In the genomic region with DNA sequence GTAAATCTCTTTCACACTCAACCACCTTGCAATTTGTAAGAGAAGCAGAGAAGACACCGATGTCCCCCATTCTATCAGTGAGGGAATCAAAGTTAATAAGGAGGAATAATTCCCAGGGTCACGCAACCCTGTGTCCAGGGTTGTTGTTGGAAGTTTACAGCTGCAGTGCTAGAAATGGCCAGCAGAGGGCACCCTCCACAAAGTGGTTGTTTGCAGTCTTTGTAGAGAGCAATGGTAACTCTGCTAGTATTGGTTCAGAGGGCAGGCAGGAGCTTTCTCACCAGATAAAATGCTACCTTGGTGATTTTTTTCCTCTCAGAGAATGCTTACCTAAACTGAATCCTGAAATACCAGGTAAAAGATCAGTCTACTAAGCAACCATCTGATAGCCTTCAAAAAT, we compare ENCODE assay signal across 8 mouse cellular contexts. TPM values are rescaled to one million over a fixed set of nuclear protein-coding genes. Genes with fewer than 3 reads are reported as not detected.
A peak's percentile ranks its signal among the peaks of the same experiment; 100 is the strongest.
DNase-seq lines count a peak whose midpoint lies in the region; ATAC-seq and TF ChIP-seq lines count a peak whose summit lies in the region.

No protein-coding gene starts in this region.

- 24% methylated on average over 2 of the region's 2 CpGs for WGBS in hindbrain, embryonic 11.5 days
- 16% methylated on average over 2 of the region's 2 CpGs for WGBS in midbrain, embryonic 11.5 days

- H3K27ac ChIP-seq in ES-E14 (ENCODE audit: insufficient read depth, low read depth, low read length, poor library complexity, severe bottlenecking), result no peak overlapping the region
- no peak overlapping the region for H3K27ac ChIP-seq in hindbrain, embryonic 11.5 days (ENCODE audit: low read depth, low read length)
- H3K27ac ChIP-seq in midbrain, embryonic 11.5 days (ENCODE audit: low read depth, low read length), result no peak overlapping the region

- no peak overlapping the region for H3K9ac ChIP-seq in ES-E14 (ENCODE audit: insufficient read depth, low read depth, low read length, poor library complexity, severe bottlenecking)
- no peak overlapping the region for H3K9ac ChIP-seq in hindbrain, embryonic 11.5 days (ENCODE audit: low read depth, low read length)
- no peak overlapping the region for H3K9ac ChIP-seq in midbrain, embryonic 11.5 days (ENCODE audit: low read length)

- no peak overlapping the region for H3K4me2 ChIP-seq in hindbrain, embryonic 11.5 days (replicated peaks; ENCODE audit: low read depth, low read length)
- H3K4me2 ChIP-seq in midbrain, embryonic 11.5 days, result no peak overlapping the region

- ATAC-seq in erythroid progenitor cell, adult 5-6 weeks (replicated peaks; ENCODE audit: low FRiP score, poor library complexity, severe bottlenecking), result peak; percentile 75
- ATAC-seq in hindbrain, embryonic 11.5 days (ENCODE audit: low FRiP score), result peak; percentile 42
- ATAC-seq in midbrain, embryonic 11.5 days (ENCODE audit: low FRiP score), result peak; percentile 59; the same call in 1 of the 2 replicates

- H3K4me1 ChIP-seq in ES-E14 (ENCODE audit: control insufficient read depth in 2 of 2, insufficient read depth in 2 of 2, low read length in 2 of 2, poor library complexity in 1 of 2), result peaks cover 0 to 8% of the 10 kb centered on the region in 2 experiments; a peak in 2 of 4 replicates
- H3K4me1 ChIP-seq in hindbrain, embryonic 11.5 days (replicated peaks; ENCODE audit: control insufficient read depth, insufficient read depth, low read length), result peaks cover 7% of the 10 kb centered on the region; the same call in 1 of the 2 replicates
- 0 out of 2 replicates have a peak, but pooled peaks cover 2% of the 10 kb centered on the region for H3K4me1 ChIP-seq in midbrain, embryonic 11.5 days (ENCODE audit: control insufficient read depth, insufficient read depth, low read length)

- no peaks in the 10 kb centered on the region for H3K9me3 ChIP-seq in ES-E14 (ENCODE audit: control insufficient read depth, insufficient read depth, low read depth, low read length)
- H3K9me3 ChIP-seq in hindbrain, embryonic 11.5 days (ENCODE audit: control insufficient read depth, low read length), result no peaks in the 10 kb centered on the region
- H3K9me3 ChIP-seq in midbrain, embryonic 11.5 days (ENCODE audit: control insufficient read depth, low read length), result no peaks in the 10 kb centered on the region

- peak; percentile 66 for DNase-seq in ES-E14 (ENCODE audit: low read depth, low spot score)
- peak; percentile 84 for DNase-seq in brain, adult 2 months (ENCODE audit: low read depth, low spot score)
- peak; percentile 92 for DNase-seq in hindbrain, embryonic 11.5 days (ENCODE audit: low spot score)
- peak; percentile 58 for DNase-seq in left cerebral cortex, adult 11 months (ENCODE audit: low spot score)
- peak; percentile 100 for DNase-seq in midbrain, embryonic 11.5 days (ENCODE audit: low spot score, missing footprints)
- DNase-seq in right cerebral cortex, postnatal 36 days (ENCODE audit: low spot score in 2 of 2), result peak; percentile 62 to 64
- DNase-seq in yolk sac, embryonic 10.5 days (ENCODE audit: low spot score), result peak; percentile 84

- H3K4me3 ChIP-seq in ES-E14 (ENCODE audit: insufficient read depth in 1 of 2, low read depth in 1 of 2, low read length in 2 of 2, poor library complexity in 1 of 2, severe bottlenecking in 1 of 2), result no peak overlapping the region
- no peak overlapping the region for H3K4me3 ChIP-seq in hindbrain, embryonic 11.5 days (ENCODE audit: low read depth, low read length)
- H3K4me3 ChIP-seq in midbrain, embryonic 11.5 days (ENCODE audit: low read depth, low read length), result no peak overlapping the region

- in situ Hi-C loops in ES-E14 (cut with MboI; ENCODE audit: low sequenced_read_pairs in 2 of 2, unreplicated experiment in 2 of 2), result loop anchor here in 1 of 2 experiments (10.0 to 25.0 kb wide), 2 partner anchors 163 to 325 kb away; no protein-coding TSS in a partner anchor

- no peaks in the 10 kb centered on the region for H3K27me3 ChIP-seq in hindbrain, embryonic 11.5 days (ENCODE audit: control insufficient read depth, insufficient read depth, low read length)
- H3K27me3 ChIP-seq in midbrain, embryonic 11.5 days (ENCODE audit: control insufficient read depth, insufficient read depth, low read length), result no peaks in the 10 kb centered on the region

- H3K36me3 ChIP-seq in ES-E14 (ENCODE audit: control insufficient read depth, insufficient read depth, low read length, poor library complexity, severe bottlenecking), result no peaks in the 10 kb centered on the region
- H3K36me3 ChIP-seq in hindbrain, embryonic 11.5 days (ENCODE audit: control insufficient read depth, insufficient read depth, low read length), result no peaks in the 10 kb centered on the region
- H3K36me3 ChIP-seq in midbrain, embryonic 11.5 days (ENCODE audit: control insufficient read depth, insufficient read depth, low read length), result no peaks in the 10 kb centered on the region

TF ChIP-seq in ES-E14, 5 proteins besides CTCF, POLR2A, EP300 and RAD21:
- no peak for TF ChIP-seq HCFC1 (IDR thresholded peaks at IDR 0.05; ENCODE audit: borderline replicate concordance, insufficient read depth, low read length)
- peak; percentile 98 for TF ChIP-seq ZC3H11A (IDR thresholded peaks at IDR 0.05; ENCODE audit: borderline replicate concordance, low read depth, low read length)

RNA-seq across cellular contexts. Expression of a gene that starts 18.1 kb away (rescaled TPM):
- 21.7 and 24.5 TPM in 2 replicates for total RNA-seq in ES-E14 (2012; rRNA removed)
- total RNA-seq in erythroid progenitor cell, adult 5-6 weeks (2015; ENCODE audit: low replicate concordance), result 0.72 TPM in 1 of 2 replicates, not detected in the other
- total RNA-seq in erythroid progenitor cell, adult 5-6 weeks (2017; ENCODE audit: low replicate concordance), result 2.6 TPM in 1 of 2 replicates, not detected in the other
- 6.7 and 8.4 TPM in 2 replicates for polyA plus RNA-seq in hindbrain, embryonic 11.5 days (2014; fragmentation: Nextera tagmentation; extraction: Ambion mirVana)
- 16.6 and 16.7 TPM in 2 replicates for polyA plus RNA-seq in midbrain, embryonic 11.5 days (2014; fragmentation: Nextera tagmentation; extraction: Ambion mirVana)

RNA-seq across cellular contexts. Expression of a gene that starts 37.9 kb away (rescaled TPM):
- 75.0 and 97.6 TPM in 2 replicates for total RNA-seq in ES-E14 (2012; rRNA removed)
- total RNA-seq in erythroid progenitor cell, adult 5-6 weeks (2015; ENCODE audit: low replicate concordance), result 58.7 and 68.3 TPM in 2 replicates
- total RNA-seq in erythroid progenitor cell, adult 5-6 weeks (2017; ENCODE audit: low replicate concordance), result 23.7 and 31.9 TPM in 2 replicates
- 85.0 and 92.5 TPM in 2 replicates for polyA plus RNA-seq in hindbrain, embryonic 11.5 days (2014; fragmentation: Nextera tagmentation; extraction: Ambion mirVana)
- polyA plus RNA-seq in midbrain, embryonic 11.5 days (2014; fragmentation: Nextera tagmentation; extraction: Ambion mirVana), result 96.8 and 104 TPM in 2 replicates
